Mouse (Mus musculus) hindbrain, embryonic 13.5 days (tissue): Measurements from ENCODE around the gene Adipor2. TPM values are rescaled to one million over a fixed set of nuclear protein-coding genes. Genes with fewer than 3 reads are reported as not detected.
A peak's percentile ranks its signal among the peaks of the same experiment; 100 is the strongest.

Source experiments
- ATAC-seq: fragments of 200-750 bp; cut with Nextera tagmentation; 2 replicates; pipeline ENCODE4 v1.8.0; 2017; ENCODE audit warnings: moderate TSS enrichment; ENCODE audit not compliant: low FRiP score
- H3K27ac ChIP-seq: fragments of 300-500 bp; sonication (generic); 2 replicates; pipeline ENCODE4 v1.5.1; 2015; ENCODE audit warnings: inconsistent platforms, mild to moderate bottlenecking, moderate library complexity
- H3K27me3 ChIP-seq: fragments of 300-500 bp; sonication (generic); 2 replicates; pipeline ENCODE4 v1.6.1; 2015; ENCODE audit warnings: mild to moderate bottlenecking, inconsistent platforms
- H3K36me3 ChIP-seq: fragments of 300-500 bp; sonication (generic); 2 replicates; pipeline ENCODE4 v1.6.1; 2015; ENCODE audit warnings: mild to moderate bottlenecking, inconsistent platforms
- H3K4me1 ChIP-seq: fragments of 300-500 bp; sonication (generic); replicated peaks from 2 replicates; pipeline ENCODE4 v1.6.1; 2015; ENCODE audit warnings: inconsistent platforms
- H3K4me2 ChIP-seq: fragments of 300-500 bp; sonication (generic); 2 replicates; pipeline ENCODE4 v1.6.1; 2015; ENCODE audit warnings: inconsistent platforms, mild to moderate bottlenecking, moderate library complexity
- H3K4me3 ChIP-seq: fragments of 300-500 bp; sonication (generic); 2 replicates; pipeline ENCODE4 v1.5.1; 2015; ENCODE audit warnings: mild to moderate bottlenecking, inconsistent platforms
- H3K9ac ChIP-seq: fragments of 300-500 bp; sonication (generic); 2 replicates; pipeline ENCODE4 v1.6.1; 2015; ENCODE audit warnings: mild to moderate bottlenecking, inconsistent platforms
- H3K9me3 ChIP-seq: fragments of 300-500 bp; sonication (generic); 2 replicates; pipeline ENCODE4 v1.6.1; 2016; ENCODE audit warnings: inconsistent platforms
- WGBS: fragments of 180-500 bp; shearing (Covaris S2); methylation state at CpG from one replicate; pipeline ENCODE4 v1.1.7; 2015; 5-methylcytosine and 5-hydroxymethylcytosine counted together
- polyA plus RNA-seq: library from polyadenylated mRNA; unstranded; fragments of >200 nt; fragmentation: Nextera tagmentation; extraction: Ambion mirVana; gene quantifications from 2 replicates; pipeline ENCODE4 v1.2.1, GENCODE M21; 2015

The Adipor2 gene
- polyA plus RNA-seq = 38.0 and 44.1 TPM in 2 replicates

DNA sequence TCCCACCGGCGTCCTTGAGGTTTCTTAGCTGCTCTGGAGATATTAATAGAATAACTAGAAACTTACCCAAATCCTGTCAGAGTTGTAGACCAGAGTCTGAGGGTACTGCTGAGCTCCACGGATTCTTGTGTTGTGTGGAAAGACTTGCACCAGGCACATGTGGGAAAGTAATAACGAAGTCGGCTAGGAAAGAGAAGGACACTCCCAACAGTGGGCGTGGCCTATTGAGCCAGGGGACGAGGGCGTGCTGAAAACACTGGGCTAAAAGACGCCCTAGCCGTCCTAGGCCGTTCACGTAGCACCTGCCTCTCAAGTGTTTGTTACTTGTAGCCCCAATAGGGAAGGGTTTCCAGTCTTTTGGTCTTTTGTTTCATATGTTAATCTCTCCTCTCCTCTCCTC lies at the start of gene Adipor2:
TSS of gene Adipor2 (minus strand) at position 351 of the 400 bp plus-strand sequence.
- peak within 1 kb of the TSS; percentile 34 for H3K4me2 ChIP-seq
- WGBS = 4% methylated on average over 12 of the region's 12 CpGs
- no peak within 1 kb of the TSS for H3K27ac ChIP-seq
- H3K27me3 ChIP-seq = no peaks in the 10 kb centered on the region
- no peak within 1 kb of the TSS for H3K9ac ChIP-seq
- peaks cover 9% of the 10 kb centered on the region for H3K4me1 ChIP-seq
- no peak for ATAC-seq
- H3K36me3 ChIP-seq = no peaks in the 10 kb centered on the region
- no peaks in the 10 kb centered on the region for H3K9me3 ChIP-seq
- no peak within 1 kb of the TSS for H3K4me3 ChIP-seq

DNA sequence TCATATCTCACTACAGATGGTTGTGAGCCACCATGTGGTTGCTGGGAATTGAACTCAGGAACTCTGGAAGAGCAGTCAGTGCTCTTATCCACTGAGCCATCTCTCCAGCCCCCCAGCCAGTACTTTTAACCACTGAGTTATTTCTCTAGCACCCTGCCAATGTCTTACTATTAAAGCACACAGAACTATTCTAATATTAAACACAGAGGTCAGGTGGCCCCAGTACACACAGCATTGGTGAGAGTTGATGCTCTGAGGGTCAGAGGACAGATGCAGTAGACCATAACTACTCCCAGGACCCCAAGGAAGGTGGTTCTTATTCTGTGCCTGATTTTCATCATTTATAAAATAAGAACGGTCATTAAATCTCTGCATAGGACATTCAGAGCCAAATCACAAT lies 48.7 kb upstream of the Adipor2 start:
- H3K36me3 ChIP-seq = no peaks in the 10 kb centered on the region
- H3K9me3 ChIP-seq = no peaks in the 10 kb centered on the region
- WGBS = 92% methylated on average over 1 of the region's 1 CpGs

DNA sequence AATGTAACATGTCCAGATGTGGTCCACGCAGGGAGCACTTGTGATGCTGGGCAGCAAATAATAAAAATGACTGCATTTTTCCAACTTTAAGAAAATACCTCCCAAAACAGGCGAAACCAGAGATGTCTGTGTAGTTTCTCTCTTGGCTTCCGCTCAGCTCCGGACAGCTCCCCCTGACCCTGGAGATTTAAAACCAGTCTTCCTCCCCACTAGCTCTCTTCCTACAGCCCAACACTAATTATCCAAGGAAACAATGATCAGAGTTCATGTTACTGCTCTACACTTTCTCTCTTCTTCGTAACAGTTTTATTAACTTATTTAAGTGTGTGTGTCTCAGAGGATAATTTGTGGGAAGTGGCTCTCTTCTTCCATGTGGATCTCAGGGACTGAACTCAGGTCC lies 42.9 kb upstream of the Adipor2 start:
- Histone ChIP-seq H3K9ac (no peak overlapping the region), H3K4me3 (no peak overlapping the region), H3K27ac (no peak overlapping the region), H3K36me3 (no peaks in the 10 kb centered on the region), H3K4me1 (no peaks in the 10 kb centered on the region), H3K4me2 (no peak overlapping the region), H3K27me3 (no peaks in the 10 kb centered on the region), H3K9me3 (no peaks in the 10 kb centered on the region)
- 89% methylated on average over 5 of the region's 5 CpGs for WGBS
- ATAC-seq = no peak

More for the DNA sequence above, 48.7 kb upstream of the Adipor2 start:
- Histone ChIP-seq H3K9ac (no peak overlapping the region), H3K4me2 (no peak overlapping the region), H3K27me3 (no peaks in the 10 kb centered on the region), H3K27ac (no peak overlapping the region), H3K4me1 (peaks cover 7% of the 10 kb centered on the region), H3K4me3 (no peak overlapping the region)
- no peak for ATAC-seq

DNA sequence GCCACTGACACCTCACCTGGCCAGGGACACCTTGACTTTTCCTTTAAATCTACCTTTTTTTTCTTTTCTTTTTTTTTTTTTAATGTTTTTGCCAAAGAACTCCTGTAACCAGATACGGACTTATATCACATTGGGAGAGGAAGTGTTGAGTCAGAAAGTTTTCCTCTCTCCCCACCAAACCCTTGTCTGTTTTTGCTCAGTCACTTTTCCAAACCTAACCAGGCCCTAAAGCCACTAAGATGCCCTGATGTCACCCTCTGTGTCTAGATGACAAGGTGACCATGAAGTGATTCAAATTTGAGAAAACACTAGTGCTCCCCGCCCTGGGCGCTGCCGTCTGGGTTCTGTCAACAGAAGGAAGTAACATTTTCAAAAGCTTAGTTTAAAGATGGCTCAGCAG lies 41.5 kb upstream of the Adipor2 start:
- H3K9ac ChIP-seq = no peak overlapping the region
- H3K27ac ChIP-seq = no peak overlapping the region
- ATAC-seq = no peak
- no peak overlapping the region for H3K4me2 ChIP-seq
- H3K27me3 ChIP-seq = no peaks in the 10 kb centered on the region
- 86% methylated on average over 4 of the region's 4 CpGs for WGBS
- H3K36me3 ChIP-seq = no peaks in the 10 kb centered on the region
- no peaks in the 10 kb centered on the region for H3K4me1 ChIP-seq
- H3K9me3 ChIP-seq = no peaks in the 10 kb centered on the region
- H3K4me3 ChIP-seq = no peak overlapping the region

DNA sequence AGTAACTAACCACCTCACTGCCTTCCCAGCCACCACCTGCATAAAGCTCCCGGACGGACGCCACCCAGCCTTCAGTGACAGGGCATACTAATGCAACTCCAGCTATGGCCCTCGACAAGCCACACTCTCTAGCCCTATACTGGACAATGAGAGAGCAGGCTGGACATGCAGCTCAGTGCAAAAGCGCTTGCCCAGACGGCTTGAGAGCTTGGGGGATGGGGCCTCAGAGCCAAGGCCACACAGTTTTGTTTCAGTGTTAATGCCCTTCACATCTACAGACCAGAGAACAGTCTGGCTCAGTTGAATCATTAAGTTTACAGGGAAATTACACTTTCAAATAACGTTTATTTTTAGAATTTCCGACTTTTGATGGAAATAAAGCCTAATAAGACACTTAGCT lies 40.7 kb upstream of the Adipor2 start:
- Histone ChIP-seq H3K4me1 (no peaks in the 10 kb centered on the region), H3K4me2 (no peak overlapping the region), H3K4me3 (no peak overlapping the region), H3K36me3 (no peaks in the 10 kb centered on the region), H3K27me3 (no peaks in the 10 kb centered on the region), H3K9ac (no peak overlapping the region), H3K27ac (no peak overlapping the region), H3K9me3 (no peaks in the 10 kb centered on the region)
- no peak for ATAC-seq
- WGBS = 69% methylated on average over 8 of the region's 8 CpGs

GRCm38 (mm10) chr6:119451981-119452499 lies 34.5 kb upstream of the Adipor2 start:
- no peaks in the 10 kb centered on the region for H3K36me3 ChIP-seq
- H3K9me3 ChIP-seq = no peaks in the 10 kb centered on the region
- peak; percentile 77 for ATAC-seq
- H3K4me2 ChIP-seq = peak overlapping the region; percentile 70
- peak overlapping the region; percentile 39 for H3K4me3 ChIP-seq
- WGBS = under 1% methylated on average over 15 of the region's 15 CpGs
- H3K27ac ChIP-seq = peak overlapping the region; percentile 95
- peaks cover 44% of the 10 kb centered on the region for H3K4me1 ChIP-seq
- peak overlapping the region; percentile 72 for H3K9ac ChIP-seq
- H3K27me3 ChIP-seq = peaks cover 8% of the 10 kb centered on the region; the same call in 1 of the 2 replicates

DNA sequence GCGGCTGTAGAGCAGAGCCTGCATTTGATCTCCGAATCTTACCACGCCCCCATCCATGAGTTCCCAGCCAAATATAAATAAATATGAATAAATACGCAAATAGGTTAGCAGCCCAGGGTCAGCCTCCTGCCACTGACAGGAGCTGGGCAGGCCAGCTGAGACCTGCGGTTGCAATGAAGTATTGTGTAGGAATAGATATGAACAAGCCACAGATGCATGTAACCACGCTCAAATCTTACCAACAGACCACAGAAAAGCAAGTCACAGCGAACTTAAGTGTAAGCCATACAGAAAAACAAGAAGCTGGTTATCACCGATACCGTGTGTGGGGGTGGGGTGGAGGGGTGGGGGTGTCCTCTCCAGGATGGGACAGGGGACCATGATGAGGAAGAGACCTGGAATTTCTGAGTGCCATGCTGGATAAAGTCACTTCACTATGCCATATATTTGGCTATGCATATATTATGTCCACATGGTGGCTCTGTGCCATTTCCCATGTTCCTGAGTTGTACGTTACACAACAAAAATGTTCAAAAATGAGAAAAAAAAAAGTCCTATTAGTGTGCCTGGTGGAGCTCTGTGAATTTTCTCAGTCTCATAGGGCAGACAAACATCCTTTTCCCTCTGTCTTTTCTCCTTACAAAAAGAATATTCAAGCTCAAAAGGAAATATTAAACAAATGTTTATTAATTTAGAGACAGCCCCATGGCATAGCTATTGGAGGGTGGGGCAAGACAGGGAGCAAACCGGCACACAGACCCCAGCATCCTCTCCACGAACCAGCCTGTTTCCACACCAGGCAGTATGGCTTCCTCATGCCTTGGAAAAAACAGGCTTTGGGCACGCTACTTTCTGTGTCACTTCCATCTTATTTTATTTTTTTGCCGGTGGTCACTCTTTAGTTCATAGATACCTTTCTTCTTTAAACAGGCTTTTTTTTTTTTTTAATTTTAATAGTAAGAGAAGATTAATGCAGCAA lies 33.8 kb upstream of the Adipor2 start:
- Histone ChIP-seq H3K4me2 (peak overlapping the region; percentile 70), H3K4me3 (peak overlapping the region; percentile 39), H3K36me3 (no peaks in the 10 kb centered on the region), H3K9ac (peak overlapping the region; percentile 72), H3K4me1 (peaks cover 44% of the 10 kb centered on the region), H3K27me3 (peaks cover 8% of the 10 kb centered on the region; the same call in 1 of the 2 replicates), H3K9me3 (no peaks in the 10 kb centered on the region), H3K27ac (peak overlapping the region; percentile 95)
- 42% methylated on average over 14 of the region's 14 CpGs for WGBS
- ATAC-seq = no peak

DNA sequence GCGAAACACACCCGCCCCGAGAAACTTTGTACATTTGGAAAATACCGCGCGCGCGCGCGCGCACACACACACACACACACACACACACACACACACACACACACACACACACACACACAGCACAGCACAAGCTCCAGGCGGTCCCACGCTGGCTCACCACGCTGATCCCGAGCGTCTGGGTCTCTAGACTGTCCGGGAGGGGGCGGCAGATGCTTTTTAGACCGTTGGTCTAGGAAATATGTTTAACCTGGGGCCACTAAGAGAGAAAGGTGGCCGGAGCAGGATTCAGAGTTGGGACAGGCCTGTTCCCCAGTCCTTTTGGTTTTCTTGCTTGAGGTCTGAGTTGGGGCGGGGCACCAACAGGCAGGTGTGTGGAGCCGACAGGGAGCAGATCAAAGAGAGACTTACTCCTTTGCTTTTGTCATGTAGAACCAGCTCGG lies 31.6 kb upstream of the Adipor2 start:
- 5% methylated on average over 16 of the region's 23 CpGs for WGBS
- ATAC-seq = 0 out of 2 replicates have a peak, but pooled peaks have one; percentile 19
- Histone ChIP-seq H3K9ac (peak overlapping the region; percentile 53; the same call in 1 of the 2 replicates), H3K4me2 (peak overlapping the region; percentile 56), H3K27ac (no peak overlapping the region), H3K9me3 (no peaks in the 10 kb centered on the region), H3K27me3 (peaks cover 8% of the 10 kb centered on the region; the same call in 1 of the 2 replicates), H3K4me1 (peaks cover 44% of the 10 kb centered on the region), H3K36me3 (no peaks in the 10 kb centered on the region), H3K4me3 (peak overlapping the region; percentile 24)

GRCm38 (mm10) chr6:119448321-119449059 lies 31.0 kb upstream of the Adipor2 start:
- peak overlapping the region; percentile 53; the same call in 1 of the 2 replicates for H3K9ac ChIP-seq
- peaks cover 8% of the 10 kb centered on the region; the same call in 1 of the 2 replicates for H3K27me3 ChIP-seq
- no peak for ATAC-seq
- WGBS = 6% methylated on average over 18 of the region's 18 CpGs
- no peaks in the 10 kb centered on the region for H3K9me3 ChIP-seq
- peak overlapping the region; percentile 56 for H3K4me2 ChIP-seq
- H3K27ac ChIP-seq = no peak overlapping the region
- H3K4me1 ChIP-seq = peaks cover 48% of the 10 kb centered on the region
- H3K36me3 ChIP-seq = no peaks in the 10 kb centered on the region
- peak overlapping the region; percentile 24 for H3K4me3 ChIP-seq

- H3K9ac ChIP-seq = no peak overlapping the region
- 80% methylated on average over 11 of the region's 11 CpGs for WGBS
- no peak for ATAC-seq
Measured at GRCm38 (mm10) chr6:119445671-119446607, 28.4 kb upstream of the Adipor2 start.

More at GRCm38 (mm10) chr6:119445671-119446607, 28.4 kb upstream of the Adipor2 start:
- peaks cover 30% of the 10 kb centered on the region for H3K4me1 ChIP-seq
- no peaks in the 10 kb centered on the region for H3K9me3 ChIP-seq
- no peaks in the 10 kb centered on the region for H3K36me3 ChIP-seq
- H3K4me3 ChIP-seq = no peak overlapping the region
- no peak overlapping the region for H3K27ac ChIP-seq
- H3K4me2 ChIP-seq = no peak overlapping the region
- peaks cover 8% of the 10 kb centered on the region; the same call in 1 of the 2 replicates for H3K27me3 ChIP-seq
